Mouse (Mus musculus): ENCODE results near the gene Wnt7b. TPM values are rescaled to one million over a fixed set of nuclear protein-coding genes. Genes with fewer than 3 reads are reported as not detected.
A peak's percentile ranks its signal among the peaks of the same experiment; 100 is the strongest.

Wnt7b gene
- total RNA-seq (2012; rRNA removed), result 11.2 and 15.5 TPM in 2 replicates

GRCm38 (mm10) chr15:85582356-85582910, at the start of gene Wnt7b:
Gene Wnt7b (minus strand): TSS chr15:85582473.
- no peaks in the 10 kb centered on the region for H3K9me3 ChIP-seq (ENCODE audit: control insufficient read depth, insufficient read depth, low read depth, low read length)
- TF ChIP-seq HCFC1 (IDR thresholded peaks at IDR 0.05; ENCODE audit: borderline replicate concordance, insufficient read depth, low read length) (no peak), ZNF384 (IDR thresholded peaks at IDR 0.05; ENCODE audit: low read depth, low read length) (no peak), ZC3H11A (IDR thresholded peaks at IDR 0.05; ENCODE audit: borderline replicate concordance, low read depth, low read length) (no peak), MAFK (IDR thresholded peaks at IDR 0.05; ENCODE audit: insufficient read depth, low read depth, low read length) (no peak), CHD2 (IDR thresholded peaks at IDR 0.05; ENCODE audit: low read depth, low read length) (no peak)
- no peaks in the 10 kb centered on the region for H3K36me3 ChIP-seq (ENCODE audit: control insufficient read depth, insufficient read depth, low read length, poor library complexity, severe bottlenecking)
- peaks cover 0 to 2% of the 10 kb centered on the region in 2 experiments; a peak in 1 of 4 replicates for H3K4me1 ChIP-seq (ENCODE audit: control insufficient read depth in 2 of 2, insufficient read depth in 2 of 2, low read length in 2 of 2, poor library complexity in 1 of 2)
- no peak within 1 kb of the TSS for H3K27ac ChIP-seq (ENCODE audit: insufficient read depth, low read depth, low read length, poor library complexity, severe bottlenecking)
- H3K4me3 ChIP-seq (ENCODE audit: insufficient read depth in 1 of 2, low read depth in 1 of 2, low read length in 2 of 2, poor library complexity in 1 of 2, severe bottlenecking in 1 of 2), result peak within 1 kb of the TSS; percentile 64 to 68
- H3K9ac ChIP-seq (ENCODE audit: insufficient read depth, low read depth, low read length, poor library complexity, severe bottlenecking), result peak within 1 kb of the TSS; percentile 54
- in situ Hi-C loops (cut with MboI; ENCODE audit: low sequenced_read_pairs in 2 of 2, unreplicated experiment in 2 of 2), result loop anchor here (5.0 to 10.0 kb wide), 4 partner anchors 100 to 318 kb away; no protein-coding TSS in a partner anchor
- DNase-seq (ENCODE audit: low read depth, low spot score), result no peak

- no peak for DNase-seq (ENCODE audit: low read depth, low spot score)
- Histone ChIP-seq H3K9ac (ENCODE audit: insufficient read depth, low read depth, low read length, poor library complexity, severe bottlenecking) (no peak overlapping the region), H3K27ac (ENCODE audit: insufficient read depth, low read depth, low read length, poor library complexity, severe bottlenecking) (no peak overlapping the region), H3K36me3 (ENCODE audit: control insufficient read depth, insufficient read depth, low read length, poor library complexity, severe bottlenecking) (no peaks in the 10 kb centered on the region), H3K4me1 (ENCODE audit: control insufficient read depth in 2 of 2, insufficient read depth in 2 of 2, low read length in 2 of 2, poor library complexity in 1 of 2) (peaks cover 0 to 2% of the 10 kb centered on the region in 2 experiments; a peak in 2 of 4 replicates), H3K4me3 (ENCODE audit: insufficient read depth in 1 of 2, low read depth in 1 of 2, low read length in 2 of 2, poor library complexity in 1 of 2, severe bottlenecking in 1 of 2) (no peak overlapping the region), H3K9me3 (ENCODE audit: control insufficient read depth, insufficient read depth, low read depth, low read length) (no peaks in the 10 kb centered on the region)
- in situ Hi-C loops (cut with MboI; ENCODE audit: low sequenced_read_pairs in 2 of 2, unreplicated experiment in 2 of 2), result no loop called here
- TF ChIP-seq ZNF384 (IDR thresholded peaks at IDR 0.05; ENCODE audit: low read depth, low read length), result no peak
- no peak for TF ChIP-seq CHD2 (IDR thresholded peaks at IDR 0.05; ENCODE audit: low read depth, low read length)
- TF ChIP-seq ZC3H11A (IDR thresholded peaks at IDR 0.05; ENCODE audit: borderline replicate concordance, low read depth, low read length), result no peak
- TF ChIP-seq MAFK (IDR thresholded peaks at IDR 0.05; ENCODE audit: insufficient read depth, low read depth, low read length), result no peak
- TF ChIP-seq HCFC1 (IDR thresholded peaks at IDR 0.05; ENCODE audit: borderline replicate concordance, insufficient read depth, low read length), result no peak
Measured at GRCm38 (mm10) chr15:85631591-85631990, 49.3 kb upstream of the Wnt7b start.

GRCm38 (mm10) chr15:85629924-85630545, 47.8 kb upstream of the Wnt7b start:
- Histone ChIP-seq H3K27ac (ENCODE audit: insufficient read depth, low read depth, low read length, poor library complexity, severe bottlenecking) (no peak overlapping the region), H3K36me3 (ENCODE audit: control insufficient read depth, insufficient read depth, low read length, poor library complexity, severe bottlenecking) (no peaks in the 10 kb centered on the region), H3K4me1 (ENCODE audit: control insufficient read depth in 2 of 2, insufficient read depth in 2 of 2, low read length in 2 of 2, poor library complexity in 1 of 2) (peaks cover 3 to 5% of the 10 kb centered on the region in 2 experiments; a peak in 2 of 4 replicates), H3K4me3 (ENCODE audit: insufficient read depth in 1 of 2, low read depth in 1 of 2, low read length in 2 of 2, poor library complexity in 1 of 2, severe bottlenecking in 1 of 2) (no peak overlapping the region), H3K9me3 (ENCODE audit: control insufficient read depth, insufficient read depth, low read depth, low read length) (no peaks in the 10 kb centered on the region), H3K9ac (ENCODE audit: insufficient read depth, low read depth, low read length, poor library complexity, severe bottlenecking) (no peak overlapping the region)
- no peak for DNase-seq (ENCODE audit: low read depth, low spot score)
- in situ Hi-C loops (cut with MboI; ENCODE audit: low sequenced_read_pairs in 2 of 2, unreplicated experiment in 2 of 2), result no loop called here
- no peak for TF ChIP-seq ZNF384 (IDR thresholded peaks at IDR 0.05; ENCODE audit: low read depth, low read length)
- TF ChIP-seq CHD2 (IDR thresholded peaks at IDR 0.05; ENCODE audit: low read depth, low read length), result no peak
- TF ChIP-seq ZC3H11A (IDR thresholded peaks at IDR 0.05; ENCODE audit: borderline replicate concordance, low read depth, low read length), result no peak
- no peak for TF ChIP-seq MAFK (IDR thresholded peaks at IDR 0.05; ENCODE audit: insufficient read depth, low read depth, low read length)
- TF ChIP-seq HCFC1 (IDR thresholded peaks at IDR 0.05; ENCODE audit: borderline replicate concordance, insufficient read depth, low read length), result no peak

DNA sequence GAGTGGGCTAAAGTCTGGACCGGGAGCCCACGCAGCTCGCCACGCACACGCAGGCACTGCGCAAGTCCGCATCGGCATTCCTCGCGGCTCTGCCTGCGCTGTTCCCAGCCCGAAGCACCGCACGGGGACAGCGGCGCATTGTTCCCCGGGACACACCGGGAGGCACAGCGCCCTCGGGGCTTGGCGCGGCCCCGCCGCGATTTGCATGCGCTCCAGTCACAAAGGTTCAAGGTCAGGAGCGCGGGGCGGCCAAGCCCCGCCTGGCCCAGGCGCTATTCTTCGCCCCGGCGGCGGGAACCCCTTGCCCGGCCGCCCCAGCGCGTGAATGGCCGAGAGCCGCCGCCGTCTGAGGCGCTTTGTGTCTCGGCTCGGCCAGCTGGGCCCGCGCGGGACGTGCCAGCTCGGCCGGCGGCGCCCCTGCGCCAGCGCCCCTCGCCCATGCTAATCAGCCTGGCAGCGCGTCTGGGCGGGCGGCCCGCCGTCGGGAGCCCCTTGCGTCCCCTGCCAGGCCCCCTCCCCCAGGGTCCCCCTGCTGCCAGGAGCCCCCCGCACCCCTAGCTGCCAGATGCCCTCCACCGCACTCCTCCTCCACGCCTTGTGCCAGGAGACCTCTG, 43.5 kb upstream of the Wnt7b start:
- H3K9ac ChIP-seq (ENCODE audit: insufficient read depth, low read depth, low read length, poor library complexity, severe bottlenecking), result peak overlapping the region; percentile 60
- in situ Hi-C loops (cut with MboI; ENCODE audit: low sequenced_read_pairs in 2 of 2, unreplicated experiment in 2 of 2), result no loop called here
- peaks cover 3 to 8% of the 10 kb centered on the region in 2 experiments; a peak in 2 of 4 replicates for H3K4me1 ChIP-seq (ENCODE audit: control insufficient read depth in 2 of 2, insufficient read depth in 2 of 2, low read length in 2 of 2, poor library complexity in 1 of 2)
- H3K9me3 ChIP-seq (ENCODE audit: control insufficient read depth, insufficient read depth, low read depth, low read length), result no peaks in the 10 kb centered on the region
- no peak for DNase-seq (ENCODE audit: low read depth, low spot score)
- H3K27ac ChIP-seq (ENCODE audit: insufficient read depth, low read depth, low read length, poor library complexity, severe bottlenecking), result no peak overlapping the region
- H3K36me3 ChIP-seq (ENCODE audit: control insufficient read depth, insufficient read depth, low read length, poor library complexity, severe bottlenecking), result no peaks in the 10 kb centered on the region
- peak; percentile 63; the same call in 1 of the 2 replicates for TF ChIP-seq HCFC1 (IDR thresholded peaks at IDR 0.05; ENCODE audit: borderline replicate concordance, insufficient read depth, low read length)
- no peak for TF ChIP-seq ZC3H11A (IDR thresholded peaks at IDR 0.05; ENCODE audit: borderline replicate concordance, low read depth, low read length)
- peak overlapping the region; percentile 59 to 66 for H3K4me3 ChIP-seq (ENCODE audit: insufficient read depth in 1 of 2, low read depth in 1 of 2, low read length in 2 of 2, poor library complexity in 1 of 2, severe bottlenecking in 1 of 2)
